Mouse (Mus musculus): ENCODE data around the gene S1pr2.

- no peak for TF ChIP-seq GATA1 (IDR thresholded peaks at IDR 0.05; ENCODE audit: low read length)
- TF ChIP-seq TAL1 (IDR thresholded peaks at IDR 0.05; ENCODE audit: low read length), result no peak
These were observed 14.3 kb upstream of the S1pr2 start for GRCm38 (mm10) chr9:20990861-20991260.

Data from erythroblast, embryonic 14.5 days (primary cell).